ENCODE assay signal across 17 mouse cellular contexts in genomic region chr6:17492062-17492461, GRCm38 (mm10).
"Had no signal": no experiment of that assay in that cellular context is flagged by ENCODE, and none has a peak within 500 bp of the region (broad histone marks: within the 10 kb centered on the region; RNA-seq: fewer than 3 reads in every experiment).

No protein-coding gene starts in this region.

- H3K4me3 ChIP-seq: lung, embryonic 15.5 days; megakaryocyte, embryonic 14.5 days; midbrain, embryonic 13.5 days; midbrain, embryonic 15.5 days; neural tube, embryonic 12.5 days; stomach, embryonic 15.5 days had no signal

- H3K4me2 ChIP-seq: lung, embryonic 15.5 days; midbrain, embryonic 11.5 days; midbrain, embryonic 13.5 days; midbrain, embryonic 15.5 days; neural tube, embryonic 12.5 days; stomach, embryonic 15.5 days had no signal

- H3K27me3 ChIP-seq: lung, embryonic 15.5 days; megakaryocyte, embryonic 14.5 days; midbrain, embryonic 13.5 days; midbrain, embryonic 15.5 days; neural tube, embryonic 12.5 days; stomach, embryonic 15.5 days had no signal

- H3K4me1 ChIP-seq: lung, embryonic 15.5 days; megakaryocyte, embryonic 14.5 days; midbrain, embryonic 13.5 days; midbrain, embryonic 15.5 days; neural tube, embryonic 12.5 days; stomach, embryonic 15.5 days had no signal

- H3K27ac ChIP-seq: lung, embryonic 15.5 days; macrophage; midbrain, embryonic 13.5 days; midbrain, embryonic 15.5 days; neural tube, embryonic 12.5 days; stomach, embryonic 15.5 days; stomach, postnatal 0 days had no signal

- DNase-seq: lung, adult 2 months; lung, postnatal 14 days; lung, postnatal 36 days; right cerebral cortex, postnatal 14 days; thymus, adult 2 months; thymus, postnatal 25 days; thymus, postnatal 4 days had no signal

- ATAC-seq: lung, postnatal 0 days; midbrain, embryonic 13.5 days; midbrain, embryonic 15.5 days had no signal

- H3K9ac ChIP-seq: lung, embryonic 15.5 days; midbrain, embryonic 13.5 days; midbrain, embryonic 15.5 days; neural tube, embryonic 12.5 days; stomach, embryonic 15.5 days had no signal

- H3K36me3 ChIP-seq: lung, embryonic 15.5 days; midbrain, embryonic 13.5 days; midbrain, embryonic 15.5 days; neural tube, embryonic 12.5 days; stomach, embryonic 15.5 days had no signal

- H3K9me3 ChIP-seq: lung, embryonic 15.5 days; megakaryocyte, embryonic 14.5 days; midbrain, embryonic 13.5 days; midbrain, embryonic 15.5 days; neural tube, embryonic 12.5 days; stomach, embryonic 15.5 days had no signal
